Mouse (Mus musculus): ENCODE measurements at regions not wholly inside any gene's neighbourhood (a gene's known extent, or its start where the extent isn't known, plus 50 kb on each side); places are given as distances from the start of the nearest gene placed in this dataset.

DNA sequence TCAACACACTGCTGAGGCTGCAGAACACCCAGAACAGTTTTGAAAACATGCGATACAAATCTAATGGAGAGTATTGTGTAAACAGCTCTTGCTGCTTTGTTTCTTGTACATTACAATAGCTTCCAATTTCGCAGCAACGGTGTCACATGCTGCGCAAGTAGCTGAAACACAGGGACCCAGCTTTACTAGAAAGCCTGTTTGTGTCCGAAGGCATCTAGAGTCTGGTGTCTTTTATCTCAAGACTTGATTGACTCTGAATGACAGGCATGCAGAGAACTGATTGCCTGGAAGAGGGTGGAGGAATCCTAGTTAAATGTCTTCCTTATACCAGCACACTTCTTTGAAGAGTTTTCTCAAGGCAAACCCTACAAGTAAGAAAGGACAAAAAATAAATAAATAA lies 66.1 kb upstream of the Fgf10 start:
- no peak for DNase-seq

DNA sequence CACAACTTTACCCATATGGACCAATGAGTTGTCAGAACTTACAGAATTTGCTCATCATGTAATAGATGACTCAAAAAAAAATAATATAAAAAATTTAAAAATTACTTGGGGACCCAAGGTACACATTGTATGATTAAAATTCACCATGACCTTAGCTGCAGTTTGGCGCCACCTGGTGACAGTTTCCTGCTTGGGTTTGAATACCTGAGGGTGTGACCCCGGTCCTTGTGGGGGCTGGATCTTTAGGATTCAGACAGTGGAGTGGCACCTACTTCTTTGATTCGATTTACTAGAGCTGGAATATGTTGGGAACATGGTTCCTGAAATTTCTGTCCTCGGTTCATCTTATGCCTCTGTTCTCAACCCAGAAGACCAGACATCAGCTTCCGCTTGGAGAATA lies 72.7 kb upstream of the Fgf10 start:
- peak; percentile 26 for DNase-seq

DNA sequence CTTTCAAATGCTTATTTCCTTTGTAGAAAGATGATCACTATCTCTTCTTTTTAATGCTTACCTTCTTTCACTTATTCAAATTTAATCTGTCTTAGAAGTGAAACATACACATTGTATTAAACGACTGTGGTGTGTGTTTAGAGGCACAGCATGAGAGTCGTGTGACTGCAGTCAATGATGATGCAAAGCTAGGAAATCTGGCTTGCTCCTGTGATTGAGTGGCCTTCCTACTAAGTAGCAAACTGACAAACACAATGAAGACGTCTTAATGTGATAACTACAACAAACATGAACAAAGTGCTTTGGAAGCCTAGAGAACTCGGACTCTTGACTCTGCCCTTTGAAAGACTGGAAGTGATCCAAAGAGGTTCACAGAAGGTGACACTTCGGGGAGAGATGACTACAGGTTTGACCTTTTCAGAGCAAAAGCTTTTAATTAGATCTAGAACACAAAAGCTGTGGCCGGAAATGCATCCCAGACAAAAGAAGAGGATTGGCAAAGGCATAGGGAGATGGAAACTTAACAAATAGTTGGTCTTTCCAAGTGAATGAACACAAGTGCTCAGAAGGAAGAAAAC lies 73.3 kb upstream of the Fgf10 start:
- DNase-seq, result no peak

DNA sequence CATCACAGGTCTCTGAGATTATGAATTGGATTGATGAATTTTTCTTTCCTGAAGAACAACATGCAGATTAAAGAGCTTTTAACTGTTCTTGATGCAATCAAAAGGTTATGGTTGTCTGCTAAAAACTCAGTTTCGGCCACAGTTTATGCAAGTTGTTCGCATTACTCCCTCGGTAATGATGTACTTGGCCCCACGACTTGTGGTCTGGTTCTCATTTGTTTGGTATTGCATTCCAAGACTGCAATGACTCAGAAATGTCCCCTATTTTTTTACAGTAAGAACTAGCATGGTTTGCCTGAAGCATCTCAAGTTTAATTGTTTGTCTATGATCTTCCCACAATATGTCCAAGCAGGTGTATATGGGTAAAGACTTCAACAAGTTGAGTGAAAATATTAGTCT lies 77.5 kb upstream of the Fgf10 start:
- no peak for DNase-seq

GRCm38 (mm10) chr13:118572555-118572954 lies 97.0 kb upstream of the Fgf10 start:
- no peak for DNase-seq

GRCm38 (mm10) chr13:118565219-118565833 lies 104.3 kb upstream of the Fgf10 start:
- DNase-seq, result no peak

- DNase-seq, result no peak
These were observed 110.6 kb upstream of the Fgf10 start for GRCm38 (mm10) chr13:118558966-118559365.

- DNase-seq, result no peak
These were observed 117.6 kb upstream of the Fgf10 start for GRCm38 (mm10) chr13:118552029-118552428.

DNA sequence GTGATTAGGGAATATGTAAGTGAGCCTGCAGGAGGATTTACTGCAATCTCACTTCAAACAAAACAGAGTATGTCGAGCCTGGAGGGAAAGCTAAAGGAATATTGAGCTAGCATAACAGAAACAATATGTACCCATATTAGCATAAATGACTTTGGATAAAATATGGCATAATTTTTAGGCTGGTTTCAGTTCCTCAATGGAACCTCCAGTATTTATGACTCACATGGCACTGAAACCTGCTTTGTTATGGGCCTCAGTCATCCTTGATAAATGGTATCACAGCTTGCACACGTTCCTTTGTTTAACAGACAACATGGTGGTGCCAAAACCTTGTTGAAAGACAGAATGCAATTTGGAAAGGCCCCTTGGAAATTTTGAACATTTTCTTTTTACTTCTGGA lies 130.8 kb upstream of the Fgf10 start:
- no peak for DNase-seq

GRCm38 (mm10) chr13:118513961-118514360 lies 126.9 kb upstream of the Mrps30 start:
- DNase-seq, result no peak

- DNase-seq, result no peak
These were observed 119.1 kb upstream of the Mrps30 start for GRCm38 (mm10) chr13:118506136-118506535.

- DNase-seq, result no peak
These were observed 103.6 kb upstream of the Mrps30 start for GRCm38 (mm10) chr13:118490610-118491009.

DNA sequence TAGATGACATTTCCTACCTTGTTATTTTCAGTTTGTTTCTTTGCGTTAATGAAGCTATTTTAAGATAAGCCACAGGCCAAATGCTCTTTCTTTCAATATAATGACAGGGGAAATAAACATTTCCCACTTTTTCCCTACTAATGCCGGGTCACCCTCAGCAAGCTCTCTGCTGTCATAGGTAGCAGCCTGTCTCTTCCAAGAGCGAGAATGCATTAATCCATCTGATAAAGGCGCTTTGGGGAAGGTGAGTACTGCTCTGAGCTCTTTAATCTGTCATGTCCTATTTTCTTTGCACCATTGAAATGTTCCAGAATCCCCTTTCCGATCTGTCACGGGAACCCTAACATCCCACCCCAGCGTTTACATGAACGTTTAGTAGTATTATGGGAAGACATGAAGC lies 96.0 kb upstream of the Mrps30 start:
- DNase-seq, result no peak

DNA sequence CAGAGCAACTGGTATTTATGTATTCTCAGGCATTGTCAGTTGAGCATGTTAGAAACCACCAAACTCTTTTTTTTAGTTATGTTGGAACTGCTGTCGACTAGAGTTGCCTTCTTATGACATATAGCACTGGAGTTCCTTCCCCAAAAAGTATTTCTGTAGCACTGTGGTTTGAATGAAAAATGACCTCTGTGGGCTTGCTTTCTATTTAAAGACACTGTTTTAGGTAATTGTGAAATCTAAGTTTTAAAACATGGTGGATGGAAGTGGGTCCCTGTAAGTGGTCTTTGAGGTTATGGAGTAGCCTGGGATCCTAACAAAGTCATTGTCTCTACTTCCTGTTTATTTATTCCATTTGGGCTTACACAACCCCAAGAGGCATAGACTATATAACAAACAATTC lies 93.2 kb upstream of the Mrps30 start:
- DNase-seq, result no peak

- DNase-seq, result no peak
These were observed 91.4 kb upstream of the Mrps30 start for GRCm38 (mm10) chr13:118478487-118478886.

GRCm38 (mm10) chr13:118472578-118472977 lies 85.5 kb upstream of the Mrps30 start:
- no peak for DNase-seq

GRCm38 (mm10) chr13:118459672-118460384 lies 72.8 kb upstream of the Mrps30 start:
- no peak for DNase-seq

GRCm38 (mm10) chr13:118448977-118449705 lies 62.1 kb upstream of the Mrps30 start:
- DNase-seq, result no peak

- DNase-seq, result no peak
These were observed 54.4 kb upstream of the Mrps30 start for GRCm38 (mm10) chr13:118441322-118442064.
